Mouse (Mus musculus) layer of hippocampus, adult 9-10 months (tissue): ENCODE measurements around the gene Polr2a.

ENCODE experiments used
- DNase-seq: peaks from one replicate; pipeline ENCODE4 v3.0.0; 2022; ENCODE audit warnings: low spot score

Gene Polr2a

GRCm38 (mm10) chr11:69758478-69758970, at the start of gene Polr2a:
TSS of gene Polr2a (minus strand) at chr11:69758637.
- DNase-seq: peak; percentile 93

DNA sequence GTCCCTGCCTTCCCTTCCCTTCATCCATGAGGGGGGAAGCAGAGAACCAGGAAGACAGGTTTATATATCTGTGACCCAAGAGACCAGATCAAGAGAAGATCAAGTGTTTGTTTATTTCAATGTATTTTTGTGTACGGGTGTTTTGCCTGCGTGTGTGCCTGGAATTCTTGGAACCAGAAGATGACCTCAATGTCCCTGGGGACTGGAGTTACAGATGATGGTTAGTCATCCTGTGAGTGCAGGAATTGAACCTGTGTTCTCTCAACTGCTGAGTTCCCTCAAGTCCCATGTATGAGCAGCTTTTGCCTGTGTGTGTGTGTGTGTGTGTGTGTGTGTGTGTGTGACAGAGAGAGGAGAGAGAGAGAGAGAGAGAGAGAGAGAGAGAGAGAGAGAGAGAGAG, 49.2 kb upstream of the Polr2a start:
- no peak for DNase-seq

DNA sequence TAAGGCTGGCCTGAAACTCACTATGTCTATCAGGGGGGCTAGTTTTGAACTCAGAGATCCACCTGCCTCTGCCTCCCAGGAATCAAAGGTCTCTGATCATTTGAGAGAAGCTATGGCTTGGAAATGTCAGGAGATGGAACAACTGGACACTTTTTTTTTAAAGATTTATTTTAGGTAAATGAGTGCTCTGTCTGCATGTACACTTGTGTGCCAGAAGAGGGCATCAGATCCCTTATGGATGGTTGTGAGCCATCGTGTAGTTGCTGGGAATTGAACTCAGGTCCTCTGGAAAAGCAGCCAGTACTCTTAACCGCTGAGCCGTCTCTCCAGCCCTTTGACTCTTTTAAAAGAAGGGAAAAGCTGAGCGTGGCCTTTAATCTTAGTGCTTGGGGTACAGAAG, 47.9 kb upstream of the Polr2a start:
- DNase-seq: no peak

- no peak for DNase-seq
Observed at GRCm38 (mm10) chr11:69804972-69805909, 46.8 kb upstream of the Polr2a start, which contains the start of gene Tmem102. TSS of gene Tmem102 (minus strand) at chr11:69805624.

DNA sequence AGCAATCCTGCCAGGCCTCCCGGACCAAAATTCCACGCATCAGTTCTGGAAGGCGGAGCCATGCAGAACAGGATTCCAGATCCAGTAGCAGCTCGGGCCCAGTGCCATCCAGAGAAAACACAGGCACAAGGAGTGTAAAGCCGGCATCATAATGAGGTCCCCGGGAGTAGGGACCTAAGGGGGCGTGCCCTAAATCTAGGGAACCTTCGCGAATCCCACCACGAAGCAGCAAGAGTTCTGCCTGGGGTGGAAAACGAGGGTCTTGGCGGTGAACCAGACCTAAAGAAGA, 46.2 kb upstream of the Polr2a start:
- DNase-seq: no peak

- no peak for DNase-seq
Observed at GRCm38 (mm10) chr11:69803786-69804651, 45.6 kb upstream of the Polr2a start.

DNA sequence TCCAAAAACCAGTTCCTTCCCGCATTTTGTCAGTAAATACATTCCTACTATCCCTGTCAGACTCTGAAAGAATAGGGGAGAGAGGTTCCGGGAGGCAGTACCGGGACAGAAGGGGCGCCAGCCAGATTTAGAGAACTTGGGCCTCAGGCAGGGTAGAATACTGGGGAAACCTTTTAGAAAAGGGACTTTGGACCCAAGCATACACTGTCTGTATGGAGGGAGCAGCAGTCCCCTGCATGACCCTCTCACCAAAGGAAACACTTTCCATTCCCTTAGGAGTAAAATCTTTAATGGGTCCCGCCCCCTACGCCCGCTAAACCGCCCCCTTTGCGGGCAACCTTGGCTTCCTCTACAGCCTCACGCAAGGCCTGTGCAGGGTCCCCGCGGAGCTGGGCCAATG, 44.9 kb upstream of the Polr2a start:
- no peak for DNase-seq

GRCm38 (mm10) chr11:69802648-69803105, 44.2 kb upstream of the Polr2a start:
- no peak for DNase-seq

DNA sequence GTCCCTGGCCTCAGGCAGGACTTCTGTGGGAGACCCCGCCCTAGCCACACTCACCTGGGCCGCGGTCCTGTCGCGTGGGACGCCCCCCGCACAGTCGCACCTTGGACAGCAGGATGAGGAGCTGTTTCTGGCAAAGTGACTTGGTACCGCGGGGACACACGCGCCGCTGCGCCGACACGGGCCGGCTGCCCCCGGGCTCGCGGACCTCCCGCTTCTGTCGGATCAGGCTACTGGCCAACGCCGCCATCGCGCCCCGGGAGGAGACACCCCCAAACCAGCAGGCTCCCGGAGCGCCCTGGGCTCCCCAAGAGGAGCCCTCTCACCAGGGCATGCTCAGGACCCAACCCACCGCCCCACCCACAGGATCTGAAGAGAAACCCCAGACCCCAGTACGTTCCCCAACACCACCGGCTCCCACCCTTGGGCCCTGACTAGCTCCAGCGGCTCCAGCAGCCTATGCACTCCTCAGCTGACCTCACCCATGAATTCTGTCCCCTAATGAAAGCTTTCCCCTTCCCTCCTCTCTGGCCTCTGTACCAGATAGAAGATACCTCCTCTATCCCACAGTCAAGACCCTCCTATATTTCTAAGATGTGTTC, 43.0 kb upstream of the Polr2a start, which contains the start of gene Fgf11:
Gene Fgf11 (minus strand): TSS at position 479 of the 599 bp plus-strand sequence.
- no peak for DNase-seq

GRCm38 (mm10) chr11:69800392-69801197, 42.2 kb upstream of the Polr2a start:
- DNase-seq: no peak

DNA sequence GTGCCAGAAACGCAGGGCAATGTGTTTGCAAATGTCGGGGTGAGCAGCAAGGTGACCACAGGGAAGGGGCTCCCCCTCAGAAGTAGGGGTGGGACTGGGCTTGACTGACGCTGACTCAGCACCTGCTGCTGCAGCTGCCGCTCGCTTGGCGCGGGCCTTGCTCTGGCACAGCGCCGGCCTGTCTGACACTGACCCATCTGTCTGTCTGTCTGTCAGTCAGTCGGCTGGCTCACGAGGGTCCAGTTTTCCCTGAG, 41.6 kb upstream of the Polr2a start:
- no peak for DNase-seq

DNA sequence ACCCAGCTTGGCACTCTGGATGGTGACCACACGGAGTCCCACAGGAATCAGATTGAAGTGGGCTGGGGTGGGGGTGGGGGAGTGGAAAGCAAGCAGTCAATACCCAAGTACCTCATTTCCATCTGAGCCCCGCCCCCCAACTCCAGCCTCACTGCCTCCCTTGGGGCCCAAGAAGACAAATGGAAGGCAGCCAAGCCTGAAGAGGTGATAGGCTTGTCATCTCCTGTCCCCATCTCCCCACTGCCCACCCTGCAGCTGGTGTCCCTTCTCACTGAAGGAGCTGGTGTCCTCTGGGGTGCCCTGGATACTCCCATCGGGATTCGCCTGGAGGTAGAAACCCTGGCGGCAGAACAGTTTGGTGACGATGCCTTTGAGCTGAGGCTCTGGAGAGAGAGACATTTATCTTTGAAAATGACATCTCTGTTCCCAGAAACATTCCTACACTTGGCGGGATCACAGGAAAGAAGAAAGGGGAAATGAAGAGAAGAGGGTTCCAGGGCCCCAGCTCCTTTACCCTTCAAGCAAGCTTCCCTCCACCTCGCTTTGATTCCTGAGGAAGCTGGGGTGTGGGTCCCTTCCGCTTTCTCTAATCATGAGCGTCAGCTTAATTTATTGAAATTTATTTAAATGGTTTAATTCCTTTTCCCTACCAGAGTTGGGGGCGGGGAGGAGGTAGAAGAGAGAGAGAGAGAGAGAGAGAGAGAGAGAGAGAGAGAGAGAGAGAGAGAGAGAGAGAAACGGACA, 41.1 kb upstream of the Polr2a start:
- DNase-seq: no peak

GRCm38 (mm10) chr11:69797924-69798323, 39.5 kb upstream of the Polr2a start:
- DNase-seq: no peak

DNA sequence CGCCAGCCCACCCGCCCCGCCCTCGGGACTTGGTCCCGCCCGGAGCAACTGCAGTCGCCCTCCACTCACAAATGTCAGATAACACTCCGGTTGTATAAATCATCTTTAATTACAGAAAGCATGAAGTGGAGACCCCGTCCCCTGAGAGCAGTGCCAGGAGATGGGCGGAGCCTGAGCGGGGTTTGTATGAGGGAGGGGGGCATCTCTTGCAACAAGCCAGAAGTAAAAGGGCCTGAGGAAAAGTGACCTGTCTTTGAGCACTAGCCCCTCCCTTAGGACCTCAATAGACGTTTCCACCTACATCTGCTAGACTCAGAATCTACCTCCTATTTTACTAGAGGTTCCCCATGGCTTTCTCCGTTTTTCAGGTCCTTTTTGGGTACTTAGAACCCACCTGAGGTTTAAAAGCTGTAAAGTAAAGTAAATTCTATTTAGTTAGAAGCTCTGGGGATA, 37.6 kb upstream of the Polr2a start:
- DNase-seq: no peak

DNA sequence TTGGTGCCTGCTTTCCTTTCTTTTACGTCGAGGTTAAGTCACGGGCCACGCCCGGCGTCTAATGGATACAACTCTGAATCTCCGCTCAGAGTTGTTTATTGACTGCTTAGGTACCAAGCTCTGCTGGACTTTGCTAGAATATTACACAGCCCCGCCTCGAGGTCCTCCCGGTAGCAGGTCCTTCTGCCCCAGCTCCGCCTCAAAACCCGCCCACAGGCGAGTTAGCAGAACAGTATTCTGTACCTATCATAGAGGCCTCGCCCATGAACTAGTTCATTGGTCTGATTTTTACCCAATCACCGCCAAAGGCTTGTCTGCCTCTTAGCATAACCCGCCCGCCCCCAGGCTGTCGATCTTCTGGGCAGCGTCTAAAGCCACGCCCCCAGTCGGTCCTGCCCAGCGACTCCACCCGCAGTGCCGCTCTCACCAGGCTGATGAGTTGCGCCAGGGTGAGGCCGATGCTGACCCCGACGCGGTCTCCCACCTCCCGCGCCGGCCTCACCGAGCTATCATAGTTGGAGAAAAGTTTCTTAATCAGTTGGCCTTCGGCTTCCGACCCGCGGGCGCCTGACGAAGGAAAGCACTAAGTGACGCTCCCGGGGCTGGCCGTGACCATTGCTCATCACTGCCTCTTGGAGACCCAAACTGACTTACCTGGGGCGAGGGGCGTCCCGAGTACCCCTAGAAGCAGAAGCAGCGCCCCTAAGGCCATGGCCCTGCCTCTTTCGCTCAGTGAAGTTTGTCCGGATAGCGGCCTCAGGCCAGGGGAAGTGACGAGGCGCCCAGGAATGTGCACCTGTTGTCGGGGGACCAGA, 36.9 kb upstream of the Polr2a start, which contains the start of gene Chrnb1:
Gene Chrnb1 (minus strand): TSS at position 776 of the 815 bp plus-strand sequence.
- peak; percentile 81 for DNase-seq

DNA sequence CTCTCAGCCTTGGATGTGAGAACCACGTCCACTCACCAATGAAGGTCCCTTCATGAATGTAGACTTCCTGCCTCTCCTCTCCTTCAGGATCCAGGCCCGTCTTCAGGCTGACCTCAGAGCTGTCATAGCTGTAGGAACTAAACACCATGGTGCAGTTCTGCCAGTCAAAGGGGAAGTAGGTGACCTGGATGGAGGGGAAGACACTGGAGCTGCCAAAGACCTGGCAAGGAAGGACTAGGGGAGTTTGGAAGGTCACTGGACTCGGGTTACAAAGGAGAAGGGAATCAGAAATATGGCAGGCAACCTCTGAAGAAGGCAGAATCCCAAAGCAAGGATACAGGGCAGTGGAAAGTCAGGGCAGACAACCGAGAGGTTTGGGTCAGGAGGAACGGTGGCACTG, 35.0 kb upstream of the Polr2a start:
- DNase-seq: no peak

- no peak for DNase-seq
Observed at GRCm38 (mm10) chr11:69791420-69791819, 33.0 kb upstream of the Polr2a start.

DNA sequence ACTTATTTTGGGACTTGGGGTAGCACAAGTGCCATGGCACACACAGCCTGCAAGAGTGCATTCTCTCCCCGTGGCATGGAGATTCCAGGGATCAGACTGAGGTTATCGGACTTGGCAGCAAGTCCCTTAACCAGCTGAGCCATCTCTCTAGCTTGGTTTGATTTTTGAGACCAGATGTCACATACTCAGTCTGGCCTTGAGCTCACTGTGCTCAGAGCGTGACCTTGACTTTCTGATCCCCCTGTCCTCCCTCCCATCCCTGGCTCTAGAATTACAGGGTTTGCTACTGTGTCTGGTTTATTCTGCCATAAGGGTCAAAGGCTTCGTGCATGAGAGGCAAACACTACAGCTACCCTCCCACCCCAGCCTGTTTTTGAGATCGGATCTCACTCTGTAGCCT, 31.0 kb upstream of the Polr2a start:
- no peak for DNase-seq

DNA sequence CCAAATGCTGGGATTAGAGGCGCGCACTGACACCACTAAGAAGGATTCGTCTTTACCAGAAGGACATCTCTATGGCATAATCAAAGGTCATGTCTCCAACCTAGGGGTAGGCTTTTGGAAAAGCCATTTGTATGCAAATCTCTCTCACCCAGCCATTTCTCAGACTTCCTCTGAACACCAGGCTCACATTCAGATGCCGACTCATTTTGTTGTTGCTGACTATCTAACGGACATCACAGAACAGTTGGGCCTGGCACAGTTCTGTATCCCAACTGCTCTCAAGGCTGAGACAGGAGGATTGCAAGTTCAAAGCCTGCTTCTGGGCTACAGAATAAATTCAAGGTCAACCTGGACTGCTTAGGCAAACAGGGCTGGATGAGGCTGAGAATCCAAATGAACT, 28.9 kb upstream of the Polr2a start:
- DNase-seq: no peak

GRCm38 (mm10) chr11:69784793-69785272, 26.4 kb upstream of the Polr2a start:
- DNase-seq: no peak
